ENCODE assay signal across 27 mouse cellular contexts in the genomic region with DNA sequence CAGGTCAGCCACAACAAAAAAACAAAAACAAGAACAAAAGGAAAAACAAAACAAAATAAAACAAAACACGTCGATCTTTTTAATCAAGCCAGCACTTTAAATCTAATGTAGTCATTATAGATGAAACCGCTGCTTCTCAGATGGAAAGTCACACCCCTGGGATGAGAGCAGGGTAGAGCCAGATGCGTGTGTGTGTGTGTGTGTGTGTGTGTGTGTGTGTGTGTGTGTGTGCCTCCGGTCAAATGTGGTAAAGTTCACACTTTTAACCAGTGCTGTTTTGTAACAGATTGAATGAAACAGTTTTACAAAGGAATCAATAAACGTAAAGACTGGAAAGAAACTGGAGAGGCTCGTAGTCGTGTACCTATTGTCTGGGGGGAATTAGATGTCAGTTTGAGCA. TPM values are rescaled to one million over a fixed set of nuclear protein-coding genes. Genes with fewer than 3 reads are reported as not detected.
DNase-seq lines count a peak whose midpoint lies in the region; ATAC-seq lines count a peak whose summit lies in the region.
"Had no signal": no experiment of that assay in that cellular context is flagged by ENCODE, and none has a peak within 500 bp of the region (broad histone marks: within the 10 kb centered on the region; RNA-seq: fewer than 3 reads in every experiment).

No protein-coding gene starts in this region.

- H3K9me3 ChIP-seq in forebrain, embryonic 11.5 days (ENCODE audit: control insufficient read depth, low read length) = no peaks in the 10 kb centered on the region
- H3K9me3 ChIP-seq in forebrain, embryonic 10.5 days = no peaks in the 10 kb centered on the region
- no peaks in the 10 kb centered on the region for H3K9me3 ChIP-seq in limb, embryonic 11.5 days (ENCODE audit: control insufficient read depth, low read length)
- no peaks in the 10 kb centered on the region for H3K9me3 ChIP-seq in limb, embryonic 10.5 days (replicated peaks)
- H3K9me3 ChIP-seq in midbrain, embryonic 14.5 days (ENCODE audit: control insufficient read depth, low read length) = no peaks in the 10 kb centered on the region
- H3K9me3 ChIP-seq in midbrain, embryonic 15.5 days = no peaks in the 10 kb centered on the region
- H3K9me3 ChIP-seq in embryonic facial prominence, embryonic 14.5 days (ENCODE audit: control insufficient read depth, low read length) = no peaks in the 10 kb centered on the region
- no peaks in the 10 kb centered on the region for H3K9me3 ChIP-seq in hindbrain, embryonic 13.5 days
- H3K9me3 ChIP-seq: embryonic facial prominence, embryonic 15.5 days; heart, embryonic 10.5 days; hindbrain, embryonic 12.5 days had no signal

- H3K36me3 ChIP-seq in forebrain, embryonic 11.5 days (ENCODE audit: control insufficient read depth, insufficient read depth, low read length) = no peaks in the 10 kb centered on the region
- H3K36me3 ChIP-seq in forebrain, embryonic 10.5 days (replicated peaks) = no peaks in the 10 kb centered on the region
- no peaks in the 10 kb centered on the region for H3K36me3 ChIP-seq in limb, embryonic 11.5 days (ENCODE audit: control insufficient read depth, insufficient read depth, low read length)
- no peaks in the 10 kb centered on the region for H3K36me3 ChIP-seq in limb, embryonic 10.5 days
- no peaks in the 10 kb centered on the region for H3K36me3 ChIP-seq in midbrain, embryonic 14.5 days (ENCODE audit: control insufficient read depth, insufficient read depth, low read length)
- H3K36me3 ChIP-seq in midbrain, embryonic 15.5 days (replicated peaks) = no peaks in the 10 kb centered on the region
- H3K36me3 ChIP-seq in embryonic facial prominence, embryonic 14.5 days (ENCODE audit: control insufficient read depth, insufficient read depth, low read length) = no peaks in the 10 kb centered on the region
- no peaks in the 10 kb centered on the region for H3K36me3 ChIP-seq in hindbrain, embryonic 13.5 days
- H3K36me3 ChIP-seq: embryonic facial prominence, embryonic 15.5 days; G1E; heart, embryonic 10.5 days; hindbrain, embryonic 12.5 days had no signal

- DNase-seq in forebrain, embryonic 11.5 days (ENCODE audit: low spot score) = no peak
- no peak for DNase-seq in forebrain, embryonic 10.5 days (ENCODE audit: extremely low spot score, low spot score)
- DNase-seq in limb, embryonic 11.5 days (ENCODE audit: low spot score) = peak; percentile 19
- DNase-seq in limb, embryonic 10.5 days (ENCODE audit: low spot score) = no peak
- peak; percentile 14 for DNase-seq in midbrain, embryonic 14.5 days
- no peak for DNase-seq in embryonic facial prominence, embryonic 14.5 days (ENCODE audit: low spot score)
- DNase-seq: adrenal gland, adult 8-10 months; adrenal gland, postnatal 36 days; B cell, adult 2 months; cerebellum, adult 11 months; cerebellum, adult 8-10 months; cerebellum, postnatal 14 days; embryo, embryonic 11 days; gastrocnemius, adult 2 months; gastrocnemius, postnatal 36 days; heart, adult 18-20 months; heart, postnatal 10 days; heart, postnatal 4 days had no signal

- WGBS in forebrain, embryonic 11.5 days = 40% methylated on average over 8 of the region's 8 CpGs
- WGBS in forebrain, embryonic 10.5 days = 59% methylated on average over 8 of the region's 8 CpGs
- 67% methylated on average over 8 of the region's 8 CpGs for WGBS in limb, embryonic 11.5 days
- 83% methylated on average over 8 of the region's 8 CpGs for WGBS in limb, embryonic 10.5 days
- WGBS in midbrain, embryonic 14.5 days = 43% methylated on average over 8 of the region's 8 CpGs
- WGBS in midbrain, embryonic 15.5 days = 33% methylated on average over 8 of the region's 8 CpGs
- 56% methylated on average over 8 of the region's 8 CpGs for WGBS in embryonic facial prominence, embryonic 14.5 days
- WGBS in hindbrain, embryonic 13.5 days = 38% methylated on average over 8 of the region's 8 CpGs

- peak; percentile 76 for ATAC-seq in forebrain, embryonic 11.5 days (replicated peaks; ENCODE audit: low FRiP score)
- no peak for ATAC-seq in limb, embryonic 11.5 days (ENCODE audit: insufficient number of reproducible peaks, low FRiP score, low TSS enrichment, low read depth)
- ATAC-seq in midbrain, embryonic 14.5 days (ENCODE audit: low FRiP score, low TSS enrichment) = no peak
- ATAC-seq in midbrain, embryonic 15.5 days (replicated peaks) = no peak
- ATAC-seq in embryonic facial prominence, embryonic 14.5 days (ENCODE audit: low read depth) = peak; percentile 14; the same call in 1 of the 2 replicates
- ATAC-seq in hindbrain, embryonic 13.5 days (ENCODE audit: low FRiP score) = no peak
- ATAC-seq: CD4-positive, CD25-positive, alpha-beta regulatory T cell, adult 4 months; hindbrain, postnatal 0 days had no signal

- H3K9ac ChIP-seq in forebrain, embryonic 11.5 days (ENCODE audit: low read length) = no peak overlapping the region
- H3K9ac ChIP-seq in limb, embryonic 11.5 days (ENCODE audit: low read length) = no peak overlapping the region
- no peak overlapping the region for H3K9ac ChIP-seq in midbrain, embryonic 14.5 days (replicated peaks; ENCODE audit: low read length)
- H3K9ac ChIP-seq in midbrain, embryonic 15.5 days = no peak overlapping the region
- H3K9ac ChIP-seq in embryonic facial prominence, embryonic 14.5 days (ENCODE audit: low read depth, low read length) = no peak overlapping the region
- H3K9ac ChIP-seq in hindbrain, embryonic 13.5 days = no peak overlapping the region
- H3K9ac ChIP-seq: embryonic facial prominence, embryonic 15.5 days; hindbrain, embryonic 12.5 days had no signal

- H3K4me2 ChIP-seq in forebrain, embryonic 11.5 days (ENCODE audit: low read depth, low read length, severe bottlenecking) = no peak overlapping the region
- H3K4me2 ChIP-seq in limb, embryonic 11.5 days (ENCODE audit: low read depth, severe bottlenecking) = no peak overlapping the region
- 0 out of 2 replicates have a peak overlapping the region, but pooled peaks have one; percentile 8 for H3K4me2 ChIP-seq in midbrain, embryonic 14.5 days (ENCODE audit: low read length)
- no peak overlapping the region for H3K4me2 ChIP-seq in midbrain, embryonic 15.5 days
- H3K4me2 ChIP-seq in embryonic facial prominence, embryonic 14.5 days (ENCODE audit: low read depth, low read length) = no peak overlapping the region
- no peak overlapping the region for H3K4me2 ChIP-seq in hindbrain, embryonic 13.5 days
- H3K4me2 ChIP-seq: embryonic facial prominence, embryonic 15.5 days; hindbrain, embryonic 12.5 days had no signal

- H3K27ac ChIP-seq in forebrain, embryonic 11.5 days (ENCODE audit: low read depth, low read length) = no peak overlapping the region
- no peak overlapping the region for H3K27ac ChIP-seq in forebrain, embryonic 10.5 days
- no peak overlapping the region for H3K27ac ChIP-seq in limb, embryonic 11.5 days (replicated peaks; ENCODE audit: low read depth, low read length)
- no peak overlapping the region for H3K27ac ChIP-seq in limb, embryonic 10.5 days
- no peak overlapping the region for H3K27ac ChIP-seq in midbrain, embryonic 14.5 days (replicated peaks; ENCODE audit: low read depth, low read length)
- no peak overlapping the region for H3K27ac ChIP-seq in midbrain, embryonic 15.5 days
- H3K27ac ChIP-seq in embryonic facial prominence, embryonic 14.5 days (replicated peaks; ENCODE audit: low read depth, low read length) = no peak overlapping the region
- H3K27ac ChIP-seq in hindbrain, embryonic 13.5 days = no peak overlapping the region
- H3K27ac ChIP-seq: gastrocnemius, adult 2 months; heart, embryonic 10.5 days; hindbrain, embryonic 12.5 days; hindbrain, postnatal 0 days had no signal

- no peaks in the 10 kb centered on the region for H3K27me3 ChIP-seq in forebrain, embryonic 11.5 days (ENCODE audit: control insufficient read depth, insufficient read depth, low read length)
- peaks cover 21% of the 10 kb centered on the region for H3K27me3 ChIP-seq in forebrain, embryonic 10.5 days (ENCODE audit: poor library complexity, severe bottlenecking)
- H3K27me3 ChIP-seq in limb, embryonic 11.5 days (ENCODE audit: control insufficient read depth, insufficient read depth, low read length) = no peaks in the 10 kb centered on the region
- no peaks in the 10 kb centered on the region for H3K27me3 ChIP-seq in limb, embryonic 10.5 days (ENCODE audit: low read depth, poor library complexity, severe bottlenecking)
- no peaks in the 10 kb centered on the region for H3K27me3 ChIP-seq in midbrain, embryonic 14.5 days (ENCODE audit: control insufficient read depth, insufficient read depth, low read length)
- H3K27me3 ChIP-seq in midbrain, embryonic 15.5 days (replicated peaks) = no peaks in the 10 kb centered on the region
- no peaks in the 10 kb centered on the region for H3K27me3 ChIP-seq in embryonic facial prominence, embryonic 14.5 days (replicated peaks; ENCODE audit: control insufficient read depth, insufficient read depth, low read length)
- H3K27me3 ChIP-seq in hindbrain, embryonic 13.5 days = no peaks in the 10 kb centered on the region
- H3K27me3 ChIP-seq: embryonic facial prominence, embryonic 15.5 days; hindbrain, embryonic 12.5 days had no signal

- peaks cover 6% of the 10 kb centered on the region for H3K4me1 ChIP-seq in forebrain, embryonic 11.5 days (replicated peaks; ENCODE audit: control insufficient read depth, insufficient read depth, low read length)
- peaks cover 41% of the 10 kb centered on the region for H3K4me1 ChIP-seq in forebrain, embryonic 10.5 days
- peaks cover 4% of the 10 kb centered on the region; the same call in 1 of the 2 replicates for H3K4me1 ChIP-seq in limb, embryonic 11.5 days (ENCODE audit: control insufficient read depth, insufficient read depth, low read length)
- H3K4me1 ChIP-seq in limb, embryonic 10.5 days = peaks cover 19% of the 10 kb centered on the region
- H3K4me1 ChIP-seq in midbrain, embryonic 14.5 days (ENCODE audit: control insufficient read depth, insufficient read depth, low read length) = peaks cover 19% of the 10 kb centered on the region
- peaks cover 17% of the 10 kb centered on the region; the same call in 1 of the 2 replicates for H3K4me1 ChIP-seq in midbrain, embryonic 15.5 days
- H3K4me1 ChIP-seq in embryonic facial prominence, embryonic 14.5 days (ENCODE audit: control insufficient read depth, insufficient read depth, low read length) = peaks cover 43% of the 10 kb centered on the region
- peaks cover 27% of the 10 kb centered on the region for H3K4me1 ChIP-seq in hindbrain, embryonic 13.5 days (replicated peaks)
- H3K4me1 ChIP-seq: heart, embryonic 10.5 days had no signal

- H3K4me3 ChIP-seq in forebrain, embryonic 11.5 days (ENCODE audit: low read depth, low read length) = no peak overlapping the region
- no peak overlapping the region for H3K4me3 ChIP-seq in forebrain, embryonic 10.5 days
- no peak overlapping the region for H3K4me3 ChIP-seq in limb, embryonic 11.5 days (ENCODE audit: low read depth, low read length)
- H3K4me3 ChIP-seq in limb, embryonic 10.5 days = no peak overlapping the region
- no peak overlapping the region for H3K4me3 ChIP-seq in midbrain, embryonic 14.5 days (replicated peaks; ENCODE audit: low read depth, low read length)
- H3K4me3 ChIP-seq in midbrain, embryonic 15.5 days = no peak overlapping the region
- no peak overlapping the region for H3K4me3 ChIP-seq in embryonic facial prominence, embryonic 14.5 days (ENCODE audit: low read depth, low read length)
- H3K4me3 ChIP-seq in hindbrain, embryonic 13.5 days = no peak overlapping the region
- H3K4me3 ChIP-seq: embryonic facial prominence, embryonic 15.5 days; erythroblast, embryonic 14.5 days; gastrocnemius, adult 2 months; heart, embryonic 10.5 days; hindbrain, embryonic 12.5 days had no signal

RNA-seq across cellular contexts. Expression of gene Tenm3, which starts 50.0 kb away (rescaled TPM):
- polyA plus RNA-seq in forebrain, embryonic 11.5 days (2014; fragmentation: Nextera tagmentation; extraction: Ambion mirVana) = 46.0 and 48.1 TPM in 2 replicates
- polyA plus RNA-seq in forebrain, embryonic 10.5 days (2016; fragmentation: Nextera tagmentation; extraction: Ambion mirVana) = 39.0 and 41.4 TPM in 2 replicates
- polyA plus RNA-seq in limb, embryonic 11.5 days (2014; fragmentation: Nextera tagmentation; extraction: Ambion mirVana) = 51.6 and 52.1 TPM in 2 replicates
- 39.7 and 48.5 TPM in 2 replicates for polyA plus RNA-seq in limb, embryonic 10.5 days (2016; fragmentation: Nextera tagmentation; extraction: Ambion mirVana)
- 45.2 and 61.6 TPM in 2 replicates for polyA plus RNA-seq in midbrain, embryonic 14.5 days (2014; fragmentation: Nextera tagmentation; extraction: Ambion mirVana)
- polyA plus RNA-seq in midbrain, embryonic 15.5 days (2015; fragmentation: Nextera tagmentation; extraction: Ambion mirVana) = 41.6 and 49.6 TPM in 2 replicates
- 48.3 and 48.6 TPM in 2 replicates for polyA plus RNA-seq in embryonic facial prominence, embryonic 14.5 days (2014; fragmentation: Nextera tagmentation; extraction: Ambion mirVana)
- 35.7 and 38.4 TPM in 2 replicates for polyA plus RNA-seq in hindbrain, embryonic 13.5 days (2015; fragmentation: Nextera tagmentation; extraction: Ambion mirVana)

Comparison
In these comparisons a context has a peak if more than half of its experiments do, and no peak if none do; other contexts are left out.
1. DNase-seq: peak in limb, embryonic 11.5 days (single experiment) and midbrain, embryonic 14.5 days (single experiment); none in forebrain, embryonic 11.5 days (single experiment), forebrain, embryonic 10.5 days (single experiment), limb, embryonic 10.5 days (single experiment) and embryonic facial prominence, embryonic 14.5 days (single experiment).
2. ATAC-seq: peak in forebrain, embryonic 11.5 days (single experiment) and embryonic facial prominence, embryonic 14.5 days (single experiment); none in limb, embryonic 11.5 days (single experiment), midbrain, embryonic 14.5 days (single experiment), midbrain, embryonic 15.5 days (single experiment) and hindbrain, embryonic 13.5 days (single experiment).